Mouse (Mus musculus): ENCODE measurements around the gene Upk2.
"Not testable (repeated sequence)": the region's sequence is repeated elsewhere in the genome, so short reads cannot be mapped to it uniquely, and the experiment has no call there.

Upk2 gene

DNA sequence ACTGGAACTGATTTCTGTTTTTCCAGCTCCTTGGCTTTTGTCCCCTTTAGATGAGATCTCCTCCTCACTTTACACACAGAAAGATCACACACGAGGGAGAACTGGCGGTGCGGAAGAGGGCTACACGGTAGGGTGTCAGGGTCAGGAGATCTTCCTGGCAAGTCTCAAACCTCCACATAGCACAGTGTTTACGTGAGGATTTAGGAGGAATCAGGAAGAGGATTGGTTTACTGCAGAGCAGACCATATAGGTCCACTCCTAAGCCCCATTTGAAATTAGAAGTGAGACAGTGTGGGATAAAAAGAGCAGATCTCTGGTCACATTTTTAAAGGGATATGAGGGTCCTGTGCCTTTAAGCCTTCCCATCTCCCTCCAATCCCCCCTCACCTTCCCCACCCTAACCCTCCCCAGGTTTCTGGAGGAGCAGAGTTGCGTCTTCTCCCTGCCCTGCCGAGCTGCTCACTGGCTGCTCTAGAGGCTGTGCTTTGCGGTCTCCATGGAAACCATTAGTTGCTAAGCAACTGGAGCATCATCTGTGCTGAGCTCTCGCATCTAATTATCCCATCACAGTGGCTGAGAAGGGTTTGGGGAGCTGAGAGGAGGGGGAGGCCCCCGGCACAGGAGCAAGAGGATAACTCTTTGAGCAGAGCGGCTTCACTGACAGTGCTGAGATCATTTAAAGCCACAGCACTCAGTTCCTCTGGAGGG lies 2.4 kb upstream of the Upk2 start:
- DNase-seq, result no peak

DNA sequence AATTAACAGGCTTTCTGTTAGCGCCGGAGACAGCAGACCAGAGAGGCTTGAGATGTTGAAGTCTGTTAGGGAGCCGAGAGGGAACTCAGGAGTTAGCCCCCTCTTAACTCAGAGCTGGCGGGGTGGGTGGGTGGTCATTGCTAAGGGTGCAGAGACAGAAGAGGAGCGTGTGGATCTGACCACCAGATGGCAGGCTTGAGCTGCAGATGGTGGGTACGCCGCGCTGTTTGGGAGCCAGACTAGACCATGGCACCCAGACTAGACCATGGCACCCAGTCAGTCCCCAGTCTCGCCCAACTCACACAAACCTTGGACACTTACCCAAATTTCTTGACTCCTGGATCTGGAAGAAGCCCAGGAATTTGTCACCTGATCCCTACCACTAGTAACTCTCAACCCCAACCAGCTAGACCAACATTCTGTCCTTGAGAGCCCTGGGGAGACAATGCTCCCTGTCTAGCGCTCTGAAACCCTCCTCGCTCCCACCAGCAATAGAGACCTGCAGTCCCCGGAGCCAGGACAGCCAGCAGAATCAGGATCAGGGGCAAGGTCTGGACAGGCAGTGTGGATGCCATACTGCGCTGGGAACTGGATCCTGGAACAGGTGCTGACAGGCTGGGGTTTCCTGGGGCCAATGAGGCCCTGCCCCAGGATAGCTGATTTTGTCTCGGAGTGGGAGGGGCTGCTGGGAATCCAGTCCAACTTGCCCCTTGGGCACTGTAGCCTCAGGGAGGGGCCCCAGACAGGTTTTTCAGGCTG lies 465 bp downstream of the Upk2 start:
- DNase-seq, result peak; percentile 96

GRCm38 (mm10) chr9:44450387-44450786 lies 4.4 kb downstream of the Upk2 start:
- no peak for DNase-seq

DNA sequence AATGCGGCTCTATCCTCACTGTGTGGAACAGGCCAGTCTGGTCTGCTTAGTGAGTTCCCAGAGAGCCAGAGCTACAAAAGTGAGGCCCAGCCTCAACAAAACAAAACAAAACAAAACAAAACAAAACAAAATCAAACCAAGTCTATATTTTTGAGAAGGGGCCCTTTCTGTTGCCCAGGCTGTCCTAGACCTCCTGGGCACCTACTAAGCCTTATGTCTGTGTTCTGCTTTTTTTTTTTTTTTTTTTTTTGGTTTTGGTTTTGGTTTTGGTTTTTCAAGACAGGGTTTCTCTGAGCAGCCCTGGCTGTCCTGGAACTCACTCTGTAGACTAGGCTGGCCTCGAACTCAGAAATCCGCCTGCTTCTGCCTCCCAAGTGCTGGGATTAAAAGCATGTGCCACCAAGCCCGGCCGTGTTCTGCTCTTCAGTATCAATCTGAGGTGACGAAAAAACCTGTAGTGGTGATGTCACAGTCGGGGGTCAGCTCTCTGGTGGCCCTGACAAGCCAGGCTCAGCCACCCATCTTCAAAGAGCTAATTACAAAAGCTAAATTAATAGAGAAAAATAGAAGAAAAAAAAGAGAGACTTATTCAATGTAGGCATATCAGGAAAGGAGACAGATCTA lies 10.3 kb downstream of the Upk2 start:
- DNase-seq, result not testable (repeated sequence)

DNA sequence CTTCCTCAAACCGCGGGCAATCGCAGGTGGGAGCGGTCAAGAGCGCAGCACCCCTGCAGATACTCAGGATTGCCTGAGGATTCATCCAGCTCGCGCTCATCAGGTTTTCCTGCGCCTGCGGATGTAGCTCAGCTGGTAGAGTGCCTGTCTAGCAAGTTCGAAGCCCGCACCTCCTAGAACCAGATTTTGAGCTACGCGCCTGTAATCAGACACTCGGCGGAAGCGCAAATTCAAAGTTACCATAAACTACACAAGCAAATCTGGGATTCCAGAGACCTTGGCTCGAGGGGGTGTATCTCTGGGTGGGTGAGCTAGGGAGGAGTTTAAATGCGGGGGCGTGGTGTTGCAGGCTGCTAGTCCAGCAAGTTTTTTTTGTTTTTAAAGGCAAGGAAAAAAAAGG lies 13.8 kb downstream of the Upk2 start, which contains the start of gene Foxr1:
Foxr1 (minus strand) TSS at position 176 of the 400 bp plus-strand sequence.
- DNase-seq, result no peak

DNA sequence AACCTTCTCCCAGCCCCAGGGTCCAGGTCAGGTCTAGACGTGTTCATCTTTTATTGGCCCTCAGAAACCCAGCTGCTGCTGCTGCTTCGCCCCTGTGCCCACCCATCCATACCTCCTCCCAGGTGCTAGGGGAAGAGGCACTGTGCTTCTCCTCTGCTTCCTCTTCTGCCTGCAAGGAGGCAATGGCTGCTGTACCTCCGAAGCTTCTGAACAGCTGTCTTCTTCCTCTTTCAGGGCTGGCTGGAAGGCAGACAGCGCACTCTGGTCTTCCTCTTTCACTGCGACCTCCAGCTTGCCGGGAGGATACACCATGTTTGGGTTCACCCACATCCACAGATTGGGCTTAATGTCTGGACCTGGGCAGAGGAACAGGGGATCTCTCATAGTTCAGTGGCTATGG lies 19.0 kb downstream of the Upk2 start:
- DNase-seq, result peak; percentile 94

GRCm38 (mm10) chr9:44432577-44433185 lies 22.1 kb downstream of the Upk2 start:
- no peak for DNase-seq

- no peak for DNase-seq
Observed at GRCm38 (mm10) chr9:44423576-44423975, 31.2 kb downstream of the Upk2 start.

DNA sequence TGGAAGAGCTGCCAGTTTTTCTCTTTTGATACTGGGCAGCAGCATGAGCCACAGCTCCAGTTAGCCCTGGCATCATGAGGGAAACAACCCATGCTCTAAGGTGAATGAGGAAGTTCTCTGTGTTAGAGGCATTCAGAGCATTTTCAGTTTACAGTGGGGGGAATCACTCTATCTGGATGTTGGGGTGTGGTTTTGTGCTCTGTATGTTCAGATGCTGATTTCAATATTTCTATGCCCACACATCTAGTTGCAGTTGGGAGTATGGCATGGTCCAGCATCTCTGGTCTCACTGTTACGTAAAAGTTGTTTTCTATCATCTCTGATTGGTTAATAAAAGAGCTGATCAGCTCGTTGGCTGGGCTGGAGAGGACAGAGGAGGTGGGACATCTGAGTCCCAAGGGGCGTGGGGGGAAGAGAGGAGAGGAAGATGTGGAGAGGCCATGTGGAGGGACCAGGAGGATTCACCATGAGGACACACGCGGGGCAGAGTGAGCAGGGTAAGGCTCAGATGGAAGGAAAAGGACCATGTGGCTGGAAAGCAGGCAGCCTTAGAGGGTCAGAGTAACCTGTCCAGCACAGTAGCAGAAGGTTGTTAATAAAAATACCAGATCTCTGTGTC lies 34.4 kb downstream of the Upk2 start:
- no peak for DNase-seq

DNA sequence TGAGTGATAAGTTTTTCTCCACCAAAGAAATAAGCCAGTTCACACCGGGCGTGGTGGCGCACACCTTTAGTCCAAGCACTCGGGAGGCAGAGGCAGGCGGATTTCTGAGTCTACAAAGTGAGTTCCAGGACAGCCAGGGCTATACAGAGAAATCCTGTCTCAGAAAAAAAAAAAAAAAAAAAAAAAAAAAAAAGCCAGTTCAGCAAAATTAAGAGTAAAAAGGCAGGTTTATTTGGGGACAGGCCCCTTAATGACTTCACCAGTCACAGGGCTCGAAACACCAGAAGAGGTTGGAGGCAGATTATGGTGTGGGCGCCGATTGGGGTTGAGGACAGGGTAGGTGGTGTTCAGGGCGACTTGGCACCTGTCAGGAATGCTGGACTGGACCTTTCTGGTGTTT lies 35.0 kb downstream of the Upk2 start:
- not testable (repeated sequence) for DNase-seq

- DNase-seq, result no peak
Observed at GRCm38 (mm10) chr9:44418519-44419385, 36.0 kb downstream of the Upk2 start, which contains the start of gene Ccdc84. Gene Ccdc84, minus strand, starts transcription at chr9:44418569.

- DNase-seq, result peak; percentile 99
Observed at GRCm38 (mm10) chr9:44417892-44418363, 36.8 kb downstream of the Upk2 start.

DNA sequence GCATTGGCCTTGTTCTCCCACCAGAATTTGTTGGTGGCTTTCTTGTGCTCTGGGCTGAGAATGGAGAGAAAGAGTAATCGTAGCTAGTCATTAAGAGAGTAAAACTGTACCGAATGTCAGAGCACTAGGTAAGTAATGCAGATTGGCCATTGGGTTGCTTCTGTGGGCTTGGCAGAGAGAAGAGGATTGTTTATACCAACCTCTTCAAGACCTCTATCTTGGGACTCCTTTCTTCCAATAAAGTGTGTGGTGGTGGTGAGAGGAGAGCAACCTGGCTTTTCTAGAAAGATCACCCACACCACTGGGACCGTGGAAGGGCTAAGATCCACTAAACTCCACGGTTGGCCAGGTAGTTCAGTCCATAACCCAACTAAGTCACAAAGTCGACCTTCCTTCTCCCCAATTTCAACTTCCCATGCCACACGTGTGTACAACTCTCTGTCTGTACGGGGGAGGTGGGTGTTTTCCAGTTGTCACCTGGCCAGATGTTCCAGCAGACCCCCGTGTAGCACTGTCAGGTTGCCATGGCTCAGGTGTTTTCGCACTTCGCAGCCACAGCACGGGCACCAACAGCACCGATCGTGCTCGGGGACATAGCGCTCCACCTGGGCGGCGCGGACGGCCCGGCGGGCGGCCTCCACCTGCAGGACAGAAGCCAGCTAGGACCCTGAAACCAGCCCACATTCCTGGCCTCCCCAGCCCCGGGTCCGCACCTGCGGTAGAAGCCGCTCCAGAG lies 37.5 kb downstream of the Upk2 start:
- no peak for DNase-seq

- no peak for DNase-seq
Observed at GRCm38 (mm10) chr9:44412781-44413180, 42.0 kb downstream of the Upk2 start.

DNA sequence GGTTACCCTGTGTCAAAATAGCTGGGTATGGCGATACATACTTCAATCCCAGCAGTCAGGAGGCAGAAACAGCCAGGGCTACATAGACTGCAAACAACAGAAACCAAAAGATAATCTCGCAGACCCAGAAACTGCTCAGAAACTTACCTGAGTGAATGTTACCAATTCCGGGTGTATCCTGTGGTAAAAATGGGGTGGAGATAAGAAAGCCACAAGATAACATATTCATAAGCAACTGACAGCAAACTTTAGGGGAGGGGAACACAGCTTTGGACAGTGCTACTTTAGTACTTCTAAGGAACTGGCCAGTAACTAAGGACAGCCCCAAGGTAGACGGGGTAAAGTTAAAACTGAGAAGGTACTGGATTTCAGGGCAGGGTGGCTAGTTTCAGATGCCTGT lies 42.5 kb downstream of the Upk2 start:
- DNase-seq, result no peak

DNA sequence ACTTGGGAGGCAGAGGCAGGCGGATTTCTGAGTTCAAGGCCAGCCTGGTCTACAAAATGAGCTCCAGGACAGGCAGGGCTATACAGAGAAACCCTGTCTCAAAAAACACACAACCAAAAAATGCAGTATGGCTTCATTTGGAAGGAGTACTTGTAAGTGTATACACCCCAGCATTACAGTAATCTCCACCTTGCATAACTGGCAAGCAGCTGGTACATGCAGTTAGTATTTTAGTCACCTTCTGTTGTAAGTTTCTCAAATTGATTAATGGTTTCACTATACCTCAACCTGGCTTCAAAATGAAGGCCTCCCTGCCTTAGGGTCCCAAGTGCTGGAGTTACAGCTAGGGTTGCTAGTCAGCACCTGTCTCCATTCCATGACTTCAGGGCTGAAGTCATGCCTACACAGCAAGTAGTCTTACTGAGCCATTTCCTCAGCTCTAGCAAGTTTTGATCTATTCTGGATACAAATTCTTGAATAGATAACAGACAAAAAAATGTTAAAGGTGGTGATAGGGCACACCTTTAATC lies 43.1 kb downstream of the Upk2 start:
- no peak for DNase-seq

GRCm38 (mm10) chr9:44410647-44411336 lies 44.0 kb downstream of the Upk2 start:
- DNase-seq, result no peak

- not testable (repeated sequence) for DNase-seq
Observed at GRCm38 (mm10) chr9:44408693-44409092, 46.1 kb downstream of the Upk2 start.

DNA sequence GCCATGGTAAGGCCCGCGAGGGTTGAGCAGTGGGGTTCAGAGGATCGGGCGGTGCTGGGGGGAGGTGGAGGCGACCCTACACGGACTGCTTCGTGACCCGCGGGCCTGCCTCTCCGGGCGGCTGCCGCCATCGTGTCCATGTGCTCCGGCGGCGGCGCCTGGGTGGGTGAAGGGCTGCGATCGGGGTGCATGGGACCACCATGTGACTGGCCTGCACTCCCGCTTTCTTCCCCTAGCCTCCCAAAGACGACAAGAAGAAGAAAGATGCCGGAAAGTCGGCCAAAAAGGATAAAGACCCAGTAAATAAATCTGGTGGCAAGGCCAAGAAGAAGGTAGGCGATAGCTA lies 47.1 kb downstream of the Upk2 start:
- DNase-seq, result no peak
